Mouse (Mus musculus): Measurements from ENCODE around the gene Aadacl3.

GRCm38 (mm10) chr4:144453217-144453616, 10.3 kb downstream of the Aadacl3 start, which contains the start of gene Gm9944:
- no peak for TF ChIP-seq FLI1 (IDR thresholded peaks at IDR 0.05; ENCODE audit: low read length)
- TF ChIP-seq GATA1 (IDR thresholded peaks at IDR 0.05; ENCODE audit: borderline replicate concordance, low read length): no peak
